Mouse (Mus musculus): ENCODE results near the gene Rgs14.

- TF ChIP-seq CTCF (IDR thresholded peaks at IDR 0.05; ENCODE audit: borderline replicate concordance, extremely low read depth, insufficient read depth, insufficient read length) (no peak), POLR2A (IDR thresholded peaks at IDR 0.05; ENCODE audit: borderline replicate concordance, extremely low read depth, insufficient read depth, insufficient read length, poor library complexity, severe bottlenecking) (no peak)
These were observed 40.3 kb upstream of the Rgs14 start for GRCm38 (mm10) chr13:55329109-55329682.

Data from brain, embryonic 14.5 days (tissue).